Mouse (Mus musculus) central nervous system, embryonic 18 days (tissue): ENCODE data around the gene Gm13769. TPM values are rescaled to one million over a fixed set of nuclear protein-coding genes. Genes with fewer than 3 reads are reported as not detected.

Experiments used
- polyA plus RNA-seq: library from polyadenylated mRNA; depleted of rRNA; stranded (reverse); fragments of >200 nt; gene quantifications from 2 replicates; pipeline ENCODE4 v1.2.3, GENCODE M21; 2012; rRNA removed

Gene Gm13769
- polyA plus RNA-seq = not detected in 2 replicates

DNA sequence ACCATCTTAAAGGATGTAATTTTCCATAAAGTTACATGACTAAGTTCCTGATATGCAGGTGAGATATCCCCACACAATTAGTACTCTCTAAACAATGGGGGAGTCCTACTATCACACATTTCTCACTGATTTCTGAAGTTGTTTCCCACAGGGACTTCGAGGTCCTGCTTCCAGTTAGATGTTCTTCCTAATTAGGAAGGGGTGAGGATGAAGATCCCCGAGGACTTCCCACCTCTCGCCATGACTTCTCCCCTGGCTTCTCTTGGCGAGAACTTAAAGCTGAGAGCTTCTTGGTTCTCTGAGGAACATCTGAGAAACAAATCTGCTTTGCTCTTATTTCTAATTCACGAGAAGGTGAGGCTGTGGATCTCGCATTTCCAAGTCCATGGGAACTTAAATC, at the start of gene Gm13769:
Gene Gm13769 (plus strand): TSS at position 301 of the 400 bp plus-strand sequence.

DNA sequence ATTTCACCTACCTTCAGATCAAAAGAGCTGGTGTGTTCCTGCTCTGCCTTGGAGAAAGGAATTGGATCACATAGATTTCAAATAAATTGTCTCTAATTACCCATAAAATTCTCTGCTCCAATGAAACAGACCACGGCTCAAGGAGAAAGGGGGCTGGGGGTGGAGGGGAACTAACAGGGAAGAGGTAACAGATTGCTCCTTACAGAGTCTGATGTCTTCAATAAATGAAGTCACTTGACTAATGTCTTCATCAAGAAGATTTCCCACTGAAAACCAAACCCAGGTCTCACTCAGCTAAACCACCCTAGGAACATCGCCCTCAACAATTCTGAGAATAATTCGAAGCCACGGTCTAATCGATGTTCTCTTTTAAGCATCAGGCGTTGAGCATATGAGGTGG, 29.3 kb upstream of the Gm13769 start, which contains the start of gene Olfr1272:
Gene Olfr1272 (minus strand): TSS at position 101 of the 400 bp plus-strand sequence.

Other genes starting within 250 kb of the Gm13769 start
- gene Olfr1269, start 200.8 kb upstream of the Gm13769 start, polyA plus RNA-seq = not detected in 2 replicates
- 0.04 and 0.10 TPM in 2 replicates for gene Olfr32, start 179.9 kb upstream of the Gm13769 start, polyA plus RNA-seq
- 0.10 TPM in 1 of 2 replicates, not detected in the other for gene Olfr1270, start 169.1 kb upstream of the Gm13769 start, polyA plus RNA-seq
- not detected in 2 replicates for gene Olfr1506, start 97.7 kb upstream of the Gm13769 start, polyA plus RNA-seq
- gene Olfr142, start 64.6 kb upstream of the Gm13769 start, polyA plus RNA-seq = not detected in 2 replicates
- not detected in 2 replicates for gene Olfr1271, start 51.2 kb upstream of the Gm13769 start, polyA plus RNA-seq
- not detected in 2 replicates for gene Olfr1272, start 29.4 kb upstream of the Gm13769 start, polyA plus RNA-seq
- not detected in 2 replicates for gene Olfr1274-ps, start 76.5 kb downstream of the Gm13769 start, polyA plus RNA-seq